Mouse (Mus musculus) frontal cortex, postnatal 25 days (tissue): ENCODE measurements around the gene Scd3.

Experiments
- DNase-seq, 2 experiments: peaks; one replicate each; pipeline ENCODE4 v3.0.0; 2022; ENCODE audit warnings: low spot score in 2 of 2

Gene Scd3

GRCm38 (mm10) chr19:44203015-44203564 lies at the start of gene Scd3:
TSS of gene Scd3 (plus strand) at chr19:44203269.
- DNase-seq = no peak

- no peak for DNase-seq
Measured at GRCm38 (mm10) chr19:44153781-44154180, 49.3 kb upstream of the Scd3 start.

- DNase-seq = no peak
Measured at GRCm38 (mm10) chr19:44157005-44157404, 46.1 kb upstream of the Scd3 start.

GRCm38 (mm10) chr19:44159386-44159785 lies 43.7 kb upstream of the Scd3 start:
- DNase-seq = no peak

GRCm38 (mm10) chr19:44161515-44161914 lies 41.6 kb upstream of the Scd3 start:
- DNase-seq = no peak

GRCm38 (mm10) chr19:44174835-44175234 lies 28.2 kb upstream of the Scd3 start:
- no peak for DNase-seq

GRCm38 (mm10) chr19:44176741-44177140 lies 26.3 kb upstream of the Scd3 start:
- DNase-seq = no peak

GRCm38 (mm10) chr19:44180502-44180901 lies 22.6 kb upstream of the Scd3 start:
- no peak for DNase-seq

GRCm38 (mm10) chr19:44183968-44184367 lies 19.1 kb upstream of the Scd3 start:
- no peak for DNase-seq

- DNase-seq = no peak
Measured at GRCm38 (mm10) chr19:44189056-44189455, 14.0 kb upstream of the Scd3 start.

- no peak for DNase-seq
Measured at GRCm38 (mm10) chr19:44192342-44192741, 10.7 kb upstream of the Scd3 start, which contains the start of gene Pkd2l1. TSS of gene Pkd2l1 (minus strand) at chr19:44192442.

- DNase-seq = no peak
Measured at GRCm38 (mm10) chr19:44193906-44194305, 9.2 kb upstream of the Scd3 start.

GRCm38 (mm10) chr19:44195138-44195537 lies 7.9 kb upstream of the Scd3 start:
- peak; percentile 57 to 66 for DNase-seq

- DNase-seq = no peak
Measured at GRCm38 (mm10) chr19:44197053-44197852, 5.8 kb upstream of the Scd3 start.

- no peak for DNase-seq
Measured at GRCm38 (mm10) chr19:44198494-44198893, 4.6 kb upstream of the Scd3 start.

- no peak for DNase-seq
Measured at GRCm38 (mm10) chr19:44198964-44199363, 4.1 kb upstream of the Scd3 start.

GRCm38 (mm10) chr19:44207079-44207478 lies 4.0 kb downstream of the Scd3 start:
- DNase-seq = no peak

GRCm38 (mm10) chr19:44215255-44215654 lies 12.2 kb downstream of the Scd3 start:
- no peak for DNase-seq

GRCm38 (mm10) chr19:44217958-44218525 lies 15.0 kb downstream of the Scd3 start:
- no peak for DNase-seq

- no peak for DNase-seq
Measured at GRCm38 (mm10) chr19:44225728-44226127, 22.7 kb downstream of the Scd3 start.

- no peak for DNase-seq
Measured at GRCm38 (mm10) chr19:44229776-44230175, 26.7 kb downstream of the Scd3 start.

- DNase-seq = no peak
Measured at GRCm38 (mm10) chr19:44230212-44230611, 27.1 kb downstream of the Scd3 start.

- DNase-seq = no peak
Measured at GRCm38 (mm10) chr19:44231608-44232151, 28.6 kb downstream of the Scd3 start.
